Comparison of ENCODE assay signal across 8 mouse cellular contexts in the genomic region with DNA sequence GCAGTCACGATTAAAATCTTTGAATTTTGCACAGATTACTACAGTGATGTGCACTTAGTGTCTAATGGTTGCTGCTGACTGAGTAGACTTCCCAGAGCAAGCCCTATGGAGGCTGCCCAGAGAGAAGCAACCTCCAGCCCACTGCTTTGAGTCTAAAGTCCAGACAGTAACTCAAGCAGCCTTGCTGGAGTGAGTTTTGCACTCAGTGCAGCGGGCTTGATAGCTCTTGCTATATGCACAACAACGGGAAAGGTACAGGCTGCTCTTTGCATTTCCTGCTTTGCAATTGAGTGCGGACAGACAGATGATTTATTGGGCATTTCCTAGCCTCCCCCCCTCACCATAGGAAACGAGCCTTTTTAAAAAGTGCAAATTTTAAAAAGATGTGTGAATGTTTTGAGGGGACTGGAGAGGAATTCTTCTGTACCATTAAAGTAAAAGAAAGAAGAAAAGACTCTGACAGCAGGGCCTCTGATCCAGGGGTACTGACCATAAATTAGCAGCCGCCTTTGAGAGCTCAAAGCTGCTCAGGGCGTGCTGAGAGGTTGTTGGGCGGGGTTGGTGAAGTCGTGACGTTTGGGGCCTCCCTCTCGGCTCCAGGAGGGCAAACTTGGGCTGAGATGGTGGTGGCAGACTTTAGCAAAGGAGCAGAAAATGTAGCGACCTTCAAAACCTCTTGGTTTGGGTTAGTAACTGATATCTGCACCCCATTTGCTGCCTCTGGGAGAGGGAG.
DNase-seq lines count a peak whose midpoint lies in the region; TF ChIP-seq lines count a peak whose summit lies in the region.

No protein-coding gene starts in this region.

- no peak for TF ChIP-seq CTCF in gastrocnemius, adult 2 months (IDR thresholded peaks at IDR 0.05)

- intact Hi-C loops in gastrocnemius, adult 2 months (cut with DNase I) = no loop called here
- intact Hi-C loops in gastrocnemius, postnatal 14 days (cut with DNase I; ENCODE audit: low total_unique reads) = loop anchor here (10.0 kb wide), 1 partner anchor 294 kb away; no protein-coding TSS in a partner anchor

- peak overlapping the region; percentile 3 for H3K27ac ChIP-seq in gastrocnemius, adult 2 months

- no peak overlapping the region for H3K4me3 ChIP-seq in gastrocnemius, adult 2 months

- no peak for DNase-seq in gastrocnemius, adult 2 months
- no peak for DNase-seq in gastrocnemius, postnatal 14 days
- peak; percentile 12 for DNase-seq in thymus, postnatal 14 days
- DNase-seq in thymus, adult 18-20 months = no peak
- DNase-seq in kidney, postnatal 25 days = peak; percentile 51 to 74
- no peak for DNase-seq in left cerebral cortex, adult 18-20 months (ENCODE audit: low spot score in 2 of 2)
- no peak for DNase-seq in spleen, postnatal 14 days (ENCODE audit: low spot score in 2 of 2)
- no peak for DNase-seq in frontal cortex, postnatal 36 days (ENCODE audit: low spot score in 2 of 2)

Comparison
In these comparisons a context has a peak if more than half of its experiments do, and no peak if none do; other contexts are left out.
1. DNase-seq: peak in thymus, postnatal 14 days (single experiment) and kidney, postnatal 25 days (2 of 2); none in gastrocnemius, adult 2 months (single experiment), gastrocnemius, postnatal 14 days (single experiment), thymus, adult 18-20 months (0 of 2), left cerebral cortex, adult 18-20 months (0 of 2), spleen, postnatal 14 days (0 of 2) and frontal cortex, postnatal 36 days (0 of 2).